Mouse (Mus musculus) kidney, adult 10 weeks (tissue): ENCODE results near the gene Etfa. TPM values are rescaled to one million over a fixed set of nuclear protein-coding genes. Genes with fewer than 3 reads are reported as not detected.

Experiments used
- polyA plus RNA-seq: library from polyadenylated mRNA; stranded (reverse); fragments of 350-450 nt; fragmentation: Illumina TruSeq; extraction: RNeasy Lipid Tissue Mini Kit (QIAGEN cat#74804); gene quantifications from one replicate; pipeline ENCODE4 v1.2.3, GENCODE M21; 2014; ENCODE audit warnings: low read depth, low replicate concordance

Gene Etfa
- 929 TPM for polyA plus RNA-seq

GRCm38 (mm10) chr9:55512027-55512543 lies at the start of gene Etfa:
Gene Etfa, minus strand, starts transcription at chr9:55512243.

GRCm38 (mm10) chr9:55538377-55538776 lies 26.3 kb upstream of the Etfa start, which contains the start of gene Isl2:
Gene Isl2, plus strand, starts transcription at chr9:55538672.

Other genes with a start within 250 kb of the Etfa start
- 1.4 TPM for gene Nrg4, start 185.4 kb downstream of the Etfa start, polyA plus RNA-seq
- gene Tmem266, start 185.3 kb downstream of the Etfa start, polyA plus RNA-seq = not detected
- gene Isl2, start 26.4 kb upstream of the Etfa start, polyA plus RNA-seq = not detected